Mouse (Mus musculus) liver, embryonic 12.5 days (tissue): ENCODE measurements at regions not wholly inside any gene's neighbourhood (a gene's known extent, or its start where the extent isn't known, plus 50 kb on each side); places are given as distances from the start of the nearest gene placed in this dataset.

Experiments
- ATAC-seq: fragments of 200-750 bp; cut with Nextera tagmentation; 2 replicates; pipeline ENCODE4 v1.8.0; 2017; ENCODE audit warnings: moderate number of reproducible peaks, mild to moderate bottlenecking, moderate library complexity
- H3K27ac ChIP-seq: fragments of 300-500 bp; sonication (generic); 2 replicates; pipeline ENCODE4 v1.5.1; 2016; ENCODE audit warnings: mild to moderate bottlenecking
- H3K27me3 ChIP-seq: fragments of 300-500 bp; sonication (generic); replicated peaks from 2 replicates; pipeline ENCODE4 v1.6.1; 2016; ENCODE audit warnings: mild to moderate bottlenecking, moderate library complexity
- H3K36me3 ChIP-seq: fragments of 300-500 bp; sonication (generic); 2 replicates; pipeline ENCODE4 v1.6.1; 2016; ENCODE audit warnings: mild to moderate bottlenecking, moderate library complexity
- H3K4me1 ChIP-seq: fragments of 300-500 bp; sonication (generic); 2 replicates; pipeline ENCODE4 v1.6.1; 2016
- H3K4me2 ChIP-seq: fragments of 300-500 bp; sonication (generic); 2 replicates; pipeline ENCODE4 v1.6.1; 2016; ENCODE audit warnings: mild to moderate bottlenecking, moderate library complexity
- H3K4me3 ChIP-seq: fragments of 300-500 bp; sonication (generic); 2 replicates; pipeline ENCODE4 v1.5.1; 2016; ENCODE audit warnings: mild to moderate bottlenecking, moderate library complexity
- H3K9ac ChIP-seq: fragments of 300-500 bp; sonication (generic); 2 replicates; pipeline ENCODE4 v1.6.1; 2016; ENCODE audit warnings: mild to moderate bottlenecking, moderate library complexity
- H3K9me3 ChIP-seq: fragments of 300-500 bp; sonication (generic); replicated peaks from 2 replicates; pipeline ENCODE4 v1.6.1; 2016; ENCODE audit warnings: mild to moderate bottlenecking, moderate library complexity
- WGBS: fragments of 180-500 bp; shearing (Covaris S2); methylation state at CpG from one replicate; pipeline ENCODE4 v1.1.7; 2016; ENCODE audit not compliant: insufficient replicate concordance; 5-methylcytosine and 5-hydroxymethylcytosine counted together

- H3K27me3 ChIP-seq: no peaks in the 10 kb centered on the region
- 41% methylated on average over 6 of the region's 6 CpGs for WGBS
- H3K4me1 ChIP-seq: no peaks in the 10 kb centered on the region
- ATAC-seq: no peak
- no peak overlapping the region for H3K4me2 ChIP-seq
- no peak overlapping the region for H3K9ac ChIP-seq
- no peaks in the 10 kb centered on the region for H3K9me3 ChIP-seq
- no peak overlapping the region for H3K4me3 ChIP-seq
- no peak overlapping the region for H3K27ac ChIP-seq
- H3K36me3 ChIP-seq: no peaks in the 10 kb centered on the region
These were observed 86.9 kb downstream of the Thnsl2 start for GRCm38 (mm10) chr6:71057209-71057858.

GRCm38 (mm10) chr6:71060116-71060515 lies 84.1 kb downstream of the Thnsl2 start:
- no peak overlapping the region for H3K4me3 ChIP-seq
- ATAC-seq: no peak; the same call in 1 of the 2 replicates
- H3K27me3 ChIP-seq: no peaks in the 10 kb centered on the region
- no peak overlapping the region for H3K27ac ChIP-seq
- WGBS: 30% methylated on average over 7 of the region's 7 CpGs
- H3K9ac ChIP-seq: no peak overlapping the region
- H3K9me3 ChIP-seq: no peaks in the 10 kb centered on the region
- no peak overlapping the region for H3K4me2 ChIP-seq
- no peaks in the 10 kb centered on the region for H3K36me3 ChIP-seq
- H3K4me1 ChIP-seq: no peaks in the 10 kb centered on the region

- Histone ChIP-seq H3K4me2 (no peak overlapping the region), H3K9me3 (no peaks in the 10 kb centered on the region), H3K9ac (no peak overlapping the region), H3K4me3 (no peak overlapping the region), H3K27me3 (no peaks in the 10 kb centered on the region), H3K4me1 (no peaks in the 10 kb centered on the region), H3K27ac (no peak overlapping the region), H3K36me3 (no peaks in the 10 kb centered on the region)
- 62% methylated on average over 4 of the region's 4 CpGs for WGBS
- no peak for ATAC-seq
These were observed 81.3 kb downstream of the Thnsl2 start for GRCm38 (mm10) chr6:71062980-71063379.

- H3K9me3 ChIP-seq: no peaks in the 10 kb centered on the region
These were observed 78.8 kb downstream of the Thnsl2 start for GRCm38 (mm10) chr6:71065428-71065827.

GRCm38 (mm10) chr6:71069229-71069628 lies 75.0 kb downstream of the Thnsl2 start:
- no peaks in the 10 kb centered on the region for H3K36me3 ChIP-seq
- H3K4me3 ChIP-seq: no peak overlapping the region
- no peak overlapping the region for H3K9ac ChIP-seq
- WGBS: 44% methylated on average over 4 of the region's 4 CpGs
- no peak overlapping the region for H3K27ac ChIP-seq
- H3K9me3 ChIP-seq: no peaks in the 10 kb centered on the region
- ATAC-seq: no peak
- no peaks in the 10 kb centered on the region for H3K4me1 ChIP-seq
- no peaks in the 10 kb centered on the region for H3K27me3 ChIP-seq
- no peak overlapping the region for H3K4me2 ChIP-seq

More at GRCm38 (mm10) chr6:71065428-71065827, 78.8 kb downstream of the Thnsl2 start:
- ATAC-seq: no peak
- no peaks in the 10 kb centered on the region for H3K27me3 ChIP-seq
- H3K9ac ChIP-seq: no peak overlapping the region
- 44% methylated on average over 6 of the region's 6 CpGs for WGBS
- no peaks in the 10 kb centered on the region for H3K4me1 ChIP-seq
- no peaks in the 10 kb centered on the region for H3K36me3 ChIP-seq
- no peak overlapping the region for H3K4me2 ChIP-seq
- no peak overlapping the region for H3K4me3 ChIP-seq
- no peak overlapping the region for H3K27ac ChIP-seq

- Histone ChIP-seq H3K9ac (no peak overlapping the region), H3K4me1 (no peaks in the 10 kb centered on the region), H3K27ac (no peak overlapping the region), H3K4me3 (no peak overlapping the region), H3K9me3 (no peaks in the 10 kb centered on the region), H3K36me3 (no peaks in the 10 kb centered on the region), H3K27me3 (no peaks in the 10 kb centered on the region), H3K4me2 (no peak overlapping the region)
- no peak for ATAC-seq
- WGBS: 70% methylated on average over 5 of the region's 5 CpGs
These were observed 69.4 kb downstream of the Thnsl2 start for GRCm38 (mm10) chr6:71074789-71075191.
